Mouse (Mus musculus) kidney, embryonic 15.5 days (tissue): Measurements from ENCODE around the gene Tnfrsf1b. TPM values are rescaled to one million over a fixed set of nuclear protein-coding genes. Genes with fewer than 3 reads are reported as not detected.
"Not testable (repeated sequence)": the region's sequence is repeated elsewhere in the genome, so short reads cannot be mapped to it uniquely, and the experiment has no call there.

Experiments
- ATAC-seq: fragments of 200-750 bp; cut with Nextera tagmentation; replicated peaks from 2 replicates; pipeline ENCODE4 v1.8.0; 2017; ENCODE audit warnings: moderate TSS enrichment; ENCODE audit not compliant: low FRiP score
- H3K27ac ChIP-seq: fragments of 300-500 bp; sonication (generic); 2 replicates; pipeline ENCODE4 v1.5.1; 2015; ENCODE audit warnings: mild to moderate bottlenecking, inconsistent platforms
- H3K27me3 ChIP-seq: fragments of 300-500 bp; sonication (generic); 2 replicates; pipeline ENCODE4 v1.6.1; 2015; ENCODE audit warnings: inconsistent platforms
- H3K36me3 ChIP-seq: fragments of 300-500 bp; sonication (generic); 2 replicates; pipeline ENCODE4 v1.6.1; 2015; ENCODE audit warnings: inconsistent platforms
- H3K4me1 ChIP-seq: fragments of 300-500 bp; sonication (generic); 2 replicates; pipeline ENCODE4 v1.6.1; 2015; ENCODE audit warnings: inconsistent platforms
- H3K4me2 ChIP-seq: fragments of 300-500 bp; sonication (generic); 2 replicates; pipeline ENCODE4 v1.6.1; 2015; ENCODE audit warnings: moderate library complexity, mild to moderate bottlenecking, inconsistent platforms
- H3K4me3 ChIP-seq: fragments of 300-500 bp; sonication (generic); replicated peaks from 2 replicates; pipeline ENCODE4 v1.5.1; 2015; ENCODE audit warnings: mild to moderate bottlenecking, inconsistent platforms
- H3K9ac ChIP-seq: fragments of 300-500 bp; sonication (generic); 2 replicates; pipeline ENCODE4 v1.6.1; 2015; ENCODE audit warnings: mild to moderate bottlenecking, inconsistent platforms
- H3K9me3 ChIP-seq: fragments of 300-500 bp; sonication (generic); replicated peaks from 2 replicates; pipeline ENCODE4 v1.6.1; 2016; ENCODE audit warnings: inconsistent platforms
- WGBS: fragments of 180-500 bp; shearing (Covaris S2); methylation state at CpG from one replicate; pipeline ENCODE4 v1.1.7; 2015; ENCODE audit warnings: mixed read lengths; 5-methylcytosine and 5-hydroxymethylcytosine counted together
- polyA plus RNA-seq: library from polyadenylated mRNA; unstranded; fragments of >200 nt; fragmentation: Nextera tagmentation; extraction: Ambion mirVana; gene quantifications from 2 replicates; pipeline ENCODE4 v1.2.1, GENCODE M21; 2015

Gene Tnfrsf1b
- polyA plus RNA-seq, 1 experiment from 2014 or later, result 3.5 TPM

DNA sequence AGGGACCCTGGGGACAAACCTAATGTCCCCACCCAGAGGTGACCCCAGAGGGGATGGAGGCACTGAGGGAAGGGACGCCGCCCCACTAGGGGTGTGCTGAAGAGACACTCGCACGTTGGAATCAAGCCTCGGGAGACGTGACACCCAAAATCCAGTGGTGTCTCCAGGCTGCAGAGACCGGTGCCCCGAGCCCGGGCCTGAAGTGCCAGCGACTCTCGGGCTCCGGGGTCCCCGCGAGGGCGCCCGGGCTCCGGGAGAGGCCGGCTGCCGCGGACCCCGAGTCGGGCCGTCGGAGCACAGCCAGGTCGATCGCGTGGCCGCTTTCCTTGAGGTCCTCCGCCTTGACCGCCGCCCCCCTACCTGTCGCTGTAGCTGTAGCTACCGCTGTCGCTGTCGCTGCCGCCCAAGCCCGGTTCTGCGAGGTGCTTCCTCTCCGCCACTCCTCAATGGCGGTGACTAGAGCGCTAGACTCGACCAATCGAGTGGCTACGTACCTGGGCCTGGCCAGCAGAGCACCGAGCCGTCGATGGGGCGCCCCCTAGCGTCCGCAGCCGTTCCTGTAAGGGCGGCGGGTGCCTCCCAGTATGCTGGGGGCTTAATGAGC lies 52.0 kb downstream of the Tnfrsf1b start, which contains the start of gene Vps13d:
Gene Vps13d (minus strand): TSS at position 447 of the 604 bp plus-strand sequence.
- peak; percentile 94 for ATAC-seq
- peaks cover 23% of the 10 kb centered on the region for H3K4me1 ChIP-seq
- H3K36me3 ChIP-seq, result peaks cover 11% of the 10 kb centered on the region
- H3K9me3 ChIP-seq, result no peaks in the 10 kb centered on the region
- H3K27ac ChIP-seq, result peak within 1 kb of the TSS; percentile 79
- H3K9ac ChIP-seq, result peak within 1 kb of the TSS; percentile 86
- H3K27me3 ChIP-seq, result no peaks in the 10 kb centered on the region
- peak within 1 kb of the TSS; percentile 86 for H3K4me2 ChIP-seq
- H3K4me3 ChIP-seq, result peak within 1 kb of the TSS; percentile 96
- under 1% methylated on average over 53 of the region's 53 CpGs for WGBS

DNA sequence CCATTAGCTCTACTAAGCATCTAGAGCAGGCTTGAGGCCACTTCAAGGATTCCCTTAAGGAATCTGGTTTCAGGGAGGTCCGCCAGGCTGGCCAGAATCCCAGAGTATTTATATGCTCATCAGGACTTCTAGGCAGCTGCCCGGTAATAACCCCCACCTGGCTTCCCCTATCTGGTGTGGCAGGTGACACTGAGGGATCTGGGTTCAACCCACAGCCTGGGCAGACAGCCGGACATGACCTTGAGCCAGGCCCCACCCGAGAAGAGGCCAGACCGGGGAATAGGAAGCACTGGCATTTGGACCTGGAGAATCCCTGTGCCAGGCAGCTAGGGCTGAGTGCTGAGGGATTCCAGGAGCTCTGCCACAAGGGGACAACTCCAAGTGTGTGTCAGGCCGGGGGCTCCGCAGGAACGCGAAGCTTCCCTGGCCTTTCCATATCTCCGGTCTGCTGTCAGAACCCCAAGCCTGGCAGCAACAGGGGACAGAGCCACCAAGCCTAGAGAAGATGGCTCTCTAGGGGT lies 52.6 kb downstream of the Tnfrsf1b start:
- H3K4me3 ChIP-seq, result peak overlapping the region; percentile 96
- peak; percentile 47 for ATAC-seq
- WGBS, result under 1% methylated on average over 10 of the region's 10 CpGs

DNA sequence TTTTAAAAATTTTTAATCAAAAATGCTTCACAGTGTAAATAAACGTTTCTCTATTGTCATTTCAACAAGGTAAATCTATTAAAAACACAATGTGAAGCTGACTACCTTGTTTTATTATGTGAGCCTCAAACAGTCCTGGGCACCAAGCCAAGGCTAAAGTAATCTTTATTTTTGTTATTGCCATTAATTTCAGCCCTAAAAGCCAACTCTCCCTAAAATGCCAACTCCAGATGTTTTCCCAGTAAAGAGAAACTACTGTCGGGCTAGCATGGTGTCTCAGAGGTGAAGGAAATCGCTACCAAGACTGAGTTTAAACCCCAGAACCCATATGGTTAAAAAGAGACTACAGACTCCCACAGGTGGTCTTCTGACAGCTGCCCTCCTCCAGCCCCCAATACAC lies 53.3 kb downstream of the Tnfrsf1b start:
- WGBS, result 28% methylated on average over 3 of the region's 3 CpGs
- no peaks in the 10 kb centered on the region for H3K9me3 ChIP-seq
- peaks cover 23% of the 10 kb centered on the region for H3K4me1 ChIP-seq
- H3K27ac ChIP-seq, result 0 out of 2 replicates have a peak overlapping the region, but pooled peaks have one; percentile 35
- peaks cover 22% of the 10 kb centered on the region for H3K36me3 ChIP-seq
- no peak for ATAC-seq
- H3K4me2 ChIP-seq, result peak overlapping the region; percentile 86
- peak overlapping the region; percentile 96 for H3K4me3 ChIP-seq
- H3K27me3 ChIP-seq, result no peaks in the 10 kb centered on the region
- peak overlapping the region; percentile 86; the same call in 1 of the 2 replicates for H3K9ac ChIP-seq

More for the DNA sequence above, 52.6 kb downstream of the Tnfrsf1b start:
- peak overlapping the region; percentile 86 for H3K9ac ChIP-seq
- H3K9me3 ChIP-seq, result no peaks in the 10 kb centered on the region
- peak overlapping the region; percentile 86 for H3K4me2 ChIP-seq
- H3K27me3 ChIP-seq, result no peaks in the 10 kb centered on the region
- H3K4me1 ChIP-seq, result peaks cover 23% of the 10 kb centered on the region
- peaks cover 17% of the 10 kb centered on the region for H3K36me3 ChIP-seq
- H3K27ac ChIP-seq, result peak overlapping the region; percentile 79

DNA sequence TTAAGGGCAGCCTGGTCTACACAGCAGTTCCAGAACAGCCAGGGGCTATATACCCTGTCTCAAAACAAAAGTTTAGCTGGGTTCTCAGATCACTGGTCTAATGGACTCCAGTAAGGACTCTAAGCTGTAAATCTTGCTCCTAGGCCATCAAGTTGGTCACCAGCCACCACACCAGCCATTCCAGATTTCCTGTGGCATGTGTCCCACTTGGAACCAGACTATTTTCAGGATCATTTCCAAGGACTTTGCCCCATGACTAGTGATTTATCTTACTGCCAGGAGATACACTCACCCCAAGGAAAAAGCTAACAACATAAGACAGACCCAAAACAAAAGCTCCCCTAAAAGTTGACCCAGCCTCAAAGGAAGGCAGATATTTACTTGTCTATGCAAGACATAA lies 54.0 kb downstream of the Tnfrsf1b start:
- Histone ChIP-seq H3K4me3 (no peak overlapping the region), H3K9ac (no peak overlapping the region), H3K4me1 (peaks cover 23% of the 10 kb centered on the region), H3K27ac (no peak overlapping the region), H3K9me3 (no peaks in the 10 kb centered on the region), H3K27me3 (no peaks in the 10 kb centered on the region), H3K4me2 (no peak overlapping the region), H3K36me3 (peaks cover 28% of the 10 kb centered on the region)
- no peak for ATAC-seq

DNA sequence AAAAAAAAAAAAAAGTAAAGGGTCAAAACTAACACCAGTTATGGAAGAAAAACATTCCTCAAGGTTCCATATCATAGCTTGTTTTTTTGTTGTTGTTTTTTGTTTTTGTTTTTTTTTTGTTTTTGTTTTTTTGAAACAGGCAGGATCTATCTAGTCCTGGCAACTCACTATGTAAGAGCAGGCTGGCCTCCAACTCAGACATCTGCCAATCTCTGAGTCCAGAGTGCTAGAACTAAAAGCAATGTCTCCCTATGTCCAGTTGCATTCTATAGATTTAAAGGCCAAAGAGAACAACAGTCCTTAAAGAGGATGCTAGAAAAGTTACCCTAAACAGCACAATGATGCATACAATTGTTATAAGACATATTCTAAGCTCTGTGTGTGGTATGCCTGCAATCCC lies 58.1 kb downstream of the Tnfrsf1b start:
- H3K9me3 ChIP-seq, result no peaks in the 10 kb centered on the region
- no peaks in the 10 kb centered on the region for H3K27me3 ChIP-seq
- H3K27ac ChIP-seq, result no peak overlapping the region
- no peak for ATAC-seq
- H3K4me3 ChIP-seq, result no peak overlapping the region
- peaks cover 62% of the 10 kb centered on the region for H3K36me3 ChIP-seq
- no peak overlapping the region for H3K9ac ChIP-seq
- peaks cover 14% of the 10 kb centered on the region for H3K4me1 ChIP-seq
- H3K4me2 ChIP-seq, result no peak overlapping the region

DNA sequence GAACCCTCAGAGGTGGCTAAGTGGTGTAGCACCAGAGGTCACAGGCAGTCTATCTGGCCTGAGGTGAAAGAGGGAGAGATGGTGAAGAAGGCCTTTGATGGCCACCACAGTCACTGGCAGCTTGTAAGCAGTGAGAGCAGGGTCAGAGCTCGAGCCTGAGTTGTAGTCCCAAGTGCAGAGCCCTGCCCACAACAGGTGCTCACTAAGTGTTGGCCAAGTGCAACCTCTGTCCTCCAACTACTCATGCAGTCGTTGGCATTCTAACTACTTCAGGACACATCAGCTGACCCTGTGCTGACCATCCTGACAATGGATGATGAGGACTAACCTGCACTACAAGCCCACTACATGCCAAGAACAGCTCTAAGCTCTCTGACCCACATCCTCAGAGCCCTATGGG lies 59.1 kb downstream of the Tnfrsf1b start:
- Histone ChIP-seq H3K4me1 (peaks cover 4% of the 10 kb centered on the region), H3K27me3 (no peaks in the 10 kb centered on the region), H3K27ac (no peak overlapping the region), H3K4me2 (no peak overlapping the region), H3K36me3 (peaks cover 66% of the 10 kb centered on the region), H3K9ac (no peak overlapping the region), H3K4me3 (no peak overlapping the region), H3K9me3 (no peaks in the 10 kb centered on the region)
- WGBS, result 78% methylated on average over 2 of the region's 2 CpGs
- no peak for ATAC-seq

DNA sequence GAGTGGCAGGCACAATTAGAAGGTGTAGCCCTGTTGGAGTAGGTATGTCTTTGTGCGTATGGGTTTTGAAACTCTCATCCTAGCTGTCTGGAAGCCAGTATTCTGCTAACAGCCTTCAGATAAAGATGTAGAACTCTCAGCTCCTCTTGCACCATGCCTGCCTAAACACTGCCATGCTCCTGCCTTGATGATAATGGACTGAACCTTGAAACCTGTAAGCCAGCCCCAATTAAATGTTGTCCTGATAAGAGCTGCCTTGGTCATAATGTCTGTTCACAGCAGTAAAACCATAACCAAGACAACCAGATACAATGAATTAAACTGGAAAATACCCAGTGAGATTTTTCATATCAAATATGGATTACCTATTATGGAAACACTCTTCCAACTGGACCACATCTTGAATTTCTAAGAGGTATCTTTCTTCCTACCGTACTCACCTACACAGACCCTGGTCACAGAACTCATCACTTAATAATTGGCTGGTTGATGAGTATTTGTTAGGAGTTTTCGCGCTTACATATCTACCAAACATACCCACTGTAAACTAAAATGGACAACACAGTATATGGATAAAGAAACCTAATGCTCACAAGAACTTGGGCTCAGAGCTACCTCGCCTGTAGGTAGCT lies 67.6 kb downstream of the Tnfrsf1b start:
- no peak overlapping the region for H3K9ac ChIP-seq
- WGBS, result 97% methylated on average over 5 of the region's 5 CpGs
- peaks cover 77% of the 10 kb centered on the region for H3K36me3 ChIP-seq
- no peak overlapping the region for H3K4me3 ChIP-seq
- H3K4me2 ChIP-seq, result no peak overlapping the region
- no peaks in the 10 kb centered on the region for H3K27me3 ChIP-seq
- H3K9me3 ChIP-seq, result no peaks in the 10 kb centered on the region
- H3K4me1 ChIP-seq, result no peaks in the 10 kb centered on the region
- no peak for ATAC-seq
- H3K27ac ChIP-seq, result no peak overlapping the region

DNA sequence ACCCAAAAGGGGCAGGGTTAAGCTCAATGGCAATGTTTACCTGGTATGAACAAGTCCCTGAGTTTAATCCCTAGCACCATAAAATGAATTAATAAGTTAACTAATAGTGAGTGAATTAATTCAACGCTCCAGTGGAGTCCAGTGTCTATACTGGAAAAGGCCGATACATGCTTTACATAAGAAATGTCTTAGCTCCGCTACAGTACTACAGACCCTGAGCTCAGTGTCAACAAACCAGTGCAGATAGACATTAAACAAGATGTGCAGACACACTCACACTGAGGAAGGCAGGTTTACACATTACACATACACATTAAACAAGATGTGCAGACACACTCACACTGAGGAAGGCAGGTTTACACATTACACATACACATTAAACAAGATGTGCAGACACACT lies 81.1 kb downstream of the Tnfrsf1b start:
- H3K27ac ChIP-seq, result 0 out of 2 replicates have a peak overlapping the region, but pooled peaks have one; percentile 6
- H3K4me3 ChIP-seq, H3K9me3 ChIP-seq, H3K4me1 ChIP-seq, H3K4me2 ChIP-seq, H3K9ac ChIP-seq, H3K27me3 ChIP-seq: not testable (repeated sequence)
- 80% methylated on average over 3 of the region's 3 CpGs for WGBS
- H3K36me3 ChIP-seq, result peaks cover 90% of the 10 kb centered on the region
- peak; percentile 70 for ATAC-seq

DNA sequence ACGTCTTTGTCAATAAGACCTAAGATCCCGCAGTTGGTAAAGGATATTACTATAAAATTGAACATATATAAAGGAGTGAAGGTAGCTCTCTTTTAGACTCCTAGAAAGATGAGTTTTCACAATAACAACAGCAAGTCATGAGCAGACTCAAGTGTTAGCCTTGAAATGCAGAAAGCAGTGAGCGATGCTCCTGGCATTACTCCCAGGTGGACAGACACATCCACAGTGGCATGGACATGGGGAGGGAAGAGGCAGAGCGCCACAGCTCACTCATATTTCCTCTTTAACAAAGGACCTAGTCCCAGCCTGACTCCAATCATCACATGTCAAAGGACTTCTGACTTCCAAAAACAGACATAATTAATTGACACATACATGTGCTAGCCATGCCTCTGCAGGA lies 82.6 kb downstream of the Tnfrsf1b start:
- no peak overlapping the region for H3K4me3 ChIP-seq
- no peak overlapping the region for H3K27ac ChIP-seq
- H3K9ac ChIP-seq, result no peak overlapping the region
- 96% methylated on average over 4 of the region's 4 CpGs for WGBS
- no peaks in the 10 kb centered on the region for H3K9me3 ChIP-seq
- H3K4me2 ChIP-seq, result no peak overlapping the region
- H3K36me3 ChIP-seq, result peaks cover 90% of the 10 kb centered on the region
- no peak for ATAC-seq
- H3K4me1 ChIP-seq, result no peaks in the 10 kb centered on the region
- no peaks in the 10 kb centered on the region for H3K27me3 ChIP-seq

Other genes starting within 250 kb of the Tnfrsf1b start
- 9.9 and 10.1 TPM in 2 replicates for gene Vps13d, start 51.9 kb downstream of the Tnfrsf1b start, polyA plus RNA-seq
- 0.14 and 0.18 TPM in 2 replicates for gene Tnfrsf8, start 68.3 kb upstream of the Tnfrsf1b start, polyA plus RNA-seq